8 mouse cellular contexts compared by ENCODE assay signal in genomic region chr7:25674297-25674696, GRCm38 (mm10). TPM values are rescaled to one million over a fixed set of nuclear protein-coding genes. Genes with fewer than 3 reads are reported as not detected.
DNase-seq lines count a peak whose midpoint lies in the region; ATAC-seq and TF ChIP-seq lines count a peak whose summit lies in the region.

No protein-coding gene starts in this region.

- H3K9ac ChIP-seq in ES-Bruce4 (ENCODE audit: low read depth, poor library complexity, severe bottlenecking), result peak overlapping the region; percentile 60
- peak overlapping the region; percentile 72 for H3K9ac ChIP-seq in hindbrain, embryonic 13.5 days

- no peaks in the 10 kb centered on the region; the same call in 1 of the 2 replicates for H3K27me3 ChIP-seq in cerebellum, adult 2 months (ENCODE audit: control insufficient read depth, insufficient read depth, low read length)
- no peaks in the 10 kb centered on the region; the same call in 1 of the 2 replicates for H3K27me3 ChIP-seq in ES-Bruce4 (ENCODE audit: control insufficient read depth, insufficient read depth, low read length, poor library complexity, severe bottlenecking)
- H3K27me3 ChIP-seq in hindbrain, embryonic 13.5 days, result peaks cover 57% of the 10 kb centered on the region

- TF ChIP-seq POLR2A in cerebellum, adult 2 months (IDR thresholded peaks at IDR 0.05; ENCODE audit: borderline replicate concordance, insufficient read depth, low read length), result no peak
- TF ChIP-seq POLR2A in ES-Bruce4 (IDR thresholded peaks at IDR 0.05; ENCODE audit: insufficient read depth, low read length), result no peak

- no peaks in the 10 kb centered on the region for H3K9me3 ChIP-seq in ES-Bruce4 (replicated peaks; ENCODE audit: control insufficient read depth, insufficient read depth, low read length, poor library complexity, severe bottlenecking)
- H3K9me3 ChIP-seq in hindbrain, embryonic 13.5 days, result no peaks in the 10 kb centered on the region

- peaks cover 15% of the 10 kb centered on the region; the same call in 1 of the 2 replicates for H3K4me1 ChIP-seq in cerebellum, adult 2 months (ENCODE audit: control insufficient read depth, insufficient read depth, low read length)
- peaks cover 5% of the 10 kb centered on the region for H3K4me1 ChIP-seq in ES-Bruce4 (ENCODE audit: control insufficient read depth, insufficient read depth, low read length)
- H3K4me1 ChIP-seq in hindbrain, embryonic 13.5 days (replicated peaks), result peaks cover 14% of the 10 kb centered on the region

- peak overlapping the region; percentile 67 for H3K4me2 ChIP-seq in hindbrain, embryonic 13.5 days

- no peak for DNase-seq in cerebellum, adult 2 months
- no peak for DNase-seq in cerebellum, postnatal 25 days
- DNase-seq in adrenal gland, adult 2 months, result no peak
- no peak for DNase-seq in gastrocnemius, postnatal 25 days
- DNase-seq in right cerebral cortex, postnatal 14 days, result no peak

- H3K27ac ChIP-seq in cerebellum, adult 2 months (ENCODE audit: insufficient read depth, low read length), result no peak overlapping the region
- no peak overlapping the region for H3K27ac ChIP-seq in ES-Bruce4 (ENCODE audit: insufficient read depth, low read length)
- no peak overlapping the region for H3K27ac ChIP-seq in hindbrain, embryonic 13.5 days

- H3K4me3 ChIP-seq in cerebellum, adult 2 months (replicated peaks; ENCODE audit: insufficient read depth, low read depth, low read length), result peak overlapping the region; percentile 18
- peak overlapping the region; percentile 60 for H3K4me3 ChIP-seq in ES-Bruce4 (ENCODE audit: low read depth, low read length)
- H3K4me3 ChIP-seq in hindbrain, embryonic 13.5 days, result peak overlapping the region; percentile 43

- whole genome bisulfite sequencing in cerebellum, adult 2 months, result 26% methylated on average over 9 of the region's 9 CpGs
- 31% methylated on average over 9 of the region's 9 CpGs for WGBS in hindbrain, embryonic 13.5 days

- H3K36me3 ChIP-seq in ES-Bruce4 (ENCODE audit: control insufficient read depth, insufficient read depth, low read length, poor library complexity, severe bottlenecking), result peaks cover 4% of the 10 kb centered on the region; the same call in 1 of the 2 replicates
- H3K36me3 ChIP-seq in hindbrain, embryonic 13.5 days, result 0 out of 2 replicates have a peak, but pooled peaks cover 7% of the 10 kb centered on the region

- no peak for TF ChIP-seq EP300 in ES-Bruce4 (IDR thresholded peaks at IDR 0.05; ENCODE audit: insufficient read depth, low read depth, low read length)

- ATAC-seq in hindbrain, embryonic 13.5 days (ENCODE audit: low FRiP score), result no peak
- peak; percentile 32 for ATAC-seq in megakaryocyte progenitor cell, adult 5-6 weeks (replicated peaks; ENCODE audit: poor library complexity)

- no peak for TF ChIP-seq CTCF in cerebellum, adult 2 months (IDR thresholded peaks at IDR 0.05; ENCODE audit: borderline replicate concordance, insufficient read depth, low read depth, low read length)
- TF ChIP-seq CTCF in ES-Bruce4 (IDR thresholded peaks at IDR 0.05; ENCODE audit: low read depth, low read length), result no peak

RNA-seq across cellular contexts. Expression of gene Tmem91, which starts 0.7 kb away (rescaled TPM):
- 27.2 and 27.4 TPM in 2 replicates for polyA plus RNA-seq in cerebellum, adult 2 months (2012; rRNA removed)
- polyA plus RNA-seq in ES-Bruce4 (2011; ENCODE audit: insufficient read depth, insufficient read length, low read depth, missing spikeins), result 3.3 and 3.7 TPM in 2 replicates
- 15.6 and 16.3 TPM in 2 replicates for polyA plus RNA-seq in hindbrain, embryonic 13.5 days (2015; fragmentation: Nextera tagmentation; extraction: Ambion mirVana)
- 0.69 and 1.0 TPM in 2 replicates for total RNA-seq in megakaryocyte progenitor cell, adult 5-6 weeks (2015)
- total RNA-seq in megakaryocyte progenitor cell, adult 5-6 weeks (2017), result not detected in 2 replicates
- under 1 TPM in 1 of 2 experiments, not detected in 1; 0.37 TPM for total RNA-seq in adrenal gland, adult 2 months (2021)
- 0.67 and 1.1 TPM in 2 replicates for polyA plus RNA-seq in adrenal gland, adult 2 months (2012; rRNA removed)
- not detected for total RNA-seq in gastrocnemius, postnatal 25 days (2021)

RNA-seq across cellular contexts. Expression of gene B9d2, which starts 6.3 kb away (rescaled TPM):
- 36.9 and 37.3 TPM in 2 replicates for polyA plus RNA-seq in cerebellum, adult 2 months (2012; rRNA removed)
- polyA plus RNA-seq in ES-Bruce4 (2011; ENCODE audit: insufficient read depth, insufficient read length, low read depth, missing spikeins), result 7.9 and 15.2 TPM in 2 replicates
- polyA plus RNA-seq in hindbrain, embryonic 13.5 days (2015; fragmentation: Nextera tagmentation; extraction: Ambion mirVana), result 40.0 and 41.5 TPM in 2 replicates
- total RNA-seq in megakaryocyte progenitor cell, adult 5-6 weeks (2015), result 34.4 and 38.7 TPM in 2 replicates
- total RNA-seq in megakaryocyte progenitor cell, adult 5-6 weeks (2017), result 38.2 and 39.8 TPM in 2 replicates
- total RNA-seq in adrenal gland, adult 2 months (2021), result 10 to 100 TPM; 12.2 to 26.4 TPM
- 69.9 and 83.0 TPM in 2 replicates for polyA plus RNA-seq in adrenal gland, adult 2 months (2012; rRNA removed)
- total RNA-seq in gastrocnemius, postnatal 25 days (2021), result 1 to 10 TPM; 8.4 to 8.8 TPM

RNA-seq across cellular contexts. Expression of gene Tgfb1, which starts 12.5 kb away (rescaled TPM):
- 4.9 and 5.0 TPM in 2 replicates for polyA plus RNA-seq in cerebellum, adult 2 months (2012; rRNA removed)
- 22.9 and 25.6 TPM in 2 replicates for polyA plus RNA-seq in ES-Bruce4 (2011; ENCODE audit: insufficient read depth, insufficient read length, low read depth, missing spikeins)
- polyA plus RNA-seq in hindbrain, embryonic 13.5 days (2015; fragmentation: Nextera tagmentation; extraction: Ambion mirVana), result 0.85 and 1.2 TPM in 2 replicates
- total RNA-seq in megakaryocyte progenitor cell, adult 5-6 weeks (2015), result 237 and 286 TPM in 2 replicates
- 35.7 and 35.8 TPM in 2 replicates for total RNA-seq in megakaryocyte progenitor cell, adult 5-6 weeks (2017)
- total RNA-seq in adrenal gland, adult 2 months (2021), result 10 to 100 TPM; 30.2 to 36.6 TPM
- 50.8 and 57.6 TPM in 2 replicates for polyA plus RNA-seq in adrenal gland, adult 2 months (2012; rRNA removed)
- 1 to 10 TPM; 6.3 to 7.2 TPM for total RNA-seq in gastrocnemius, postnatal 25 days (2021)

RNA-seq across cellular contexts. Expression of gene Exosc5, which starts 15.3 kb away (rescaled TPM):
- 42.3 and 42.8 TPM in 2 replicates for polyA plus RNA-seq in cerebellum, adult 2 months (2012; rRNA removed)
- 53.7 and 71.1 TPM in 2 replicates for polyA plus RNA-seq in ES-Bruce4 (2011; ENCODE audit: insufficient read depth, insufficient read length, low read depth, missing spikeins)
- 44.7 and 47.1 TPM in 2 replicates for polyA plus RNA-seq in hindbrain, embryonic 13.5 days (2015; fragmentation: Nextera tagmentation; extraction: Ambion mirVana)
- 80.7 and 84.9 TPM in 2 replicates for total RNA-seq in megakaryocyte progenitor cell, adult 5-6 weeks (2015)
- 55.6 and 71.8 TPM in 2 replicates for total RNA-seq in megakaryocyte progenitor cell, adult 5-6 weeks (2017)
- 10 to 100 TPM; 42.5 to 44.0 TPM for total RNA-seq in adrenal gland, adult 2 months (2021)
- 121 and 124 TPM in 2 replicates for polyA plus RNA-seq in adrenal gland, adult 2 months (2012; rRNA removed)
- total RNA-seq in gastrocnemius, postnatal 25 days (2021), result 10 to 100 TPM; 19.5 to 20.8 TPM

RNA-seq across cellular contexts. Expression of gene Bckdha, which starts 15.5 kb away (rescaled TPM):
- polyA plus RNA-seq in cerebellum, adult 2 months (2012; rRNA removed), result 87.3 and 94.0 TPM in 2 replicates
- polyA plus RNA-seq in ES-Bruce4 (2011; ENCODE audit: insufficient read depth, insufficient read length, low read depth, missing spikeins), result 26.1 and 26.9 TPM in 2 replicates
- 46.3 and 49.2 TPM in 2 replicates for polyA plus RNA-seq in hindbrain, embryonic 13.5 days (2015; fragmentation: Nextera tagmentation; extraction: Ambion mirVana)
- 37.6 and 46.7 TPM in 2 replicates for total RNA-seq in megakaryocyte progenitor cell, adult 5-6 weeks (2015)
- total RNA-seq in megakaryocyte progenitor cell, adult 5-6 weeks (2017), result 48.6 and 52.0 TPM in 2 replicates
- total RNA-seq in adrenal gland, adult 2 months (2021), result 100 to 1,000 TPM; 207 to 217 TPM
- polyA plus RNA-seq in adrenal gland, adult 2 months (2012; rRNA removed), result 626 and 697 TPM in 2 replicates
- total RNA-seq in gastrocnemius, postnatal 25 days (2021), result 10 to 100 TPM; 73.7 to 80.6 TPM
